Mouse (Mus musculus) CD4-positive, CD25-positive, alpha-beta regulatory T cell, adult 4 months (primary cell): ENCODE results near the gene Zpbp2. TPM values are rescaled to one million over a fixed set of nuclear protein-coding genes. Genes with fewer than 3 reads are reported as not detected.
A peak's percentile ranks its signal among the peaks of the same experiment; 100 is the strongest.
"Not testable (repeated sequence)": the region's sequence is repeated elsewhere in the genome, so short reads cannot be mapped to it uniquely, and the experiment has no call there.

ENCODE experiments used
- ATAC-seq: one replicate; pipeline ENCODE4 v1.8.0; 2017
- polyA plus RNA-seq, 2 experiments: library from polyadenylated mRNA; unstranded; fragments of 100-300 nt; shearing (Covaris generic); gene quantifications; one replicate each; pipeline ENCODE4 v1.2.1; 2017

Gene Zpbp2
- polyA plus RNA-seq, 2 experiments from 2014 or later, result 5.0 to 6.0 TPM

DNA sequence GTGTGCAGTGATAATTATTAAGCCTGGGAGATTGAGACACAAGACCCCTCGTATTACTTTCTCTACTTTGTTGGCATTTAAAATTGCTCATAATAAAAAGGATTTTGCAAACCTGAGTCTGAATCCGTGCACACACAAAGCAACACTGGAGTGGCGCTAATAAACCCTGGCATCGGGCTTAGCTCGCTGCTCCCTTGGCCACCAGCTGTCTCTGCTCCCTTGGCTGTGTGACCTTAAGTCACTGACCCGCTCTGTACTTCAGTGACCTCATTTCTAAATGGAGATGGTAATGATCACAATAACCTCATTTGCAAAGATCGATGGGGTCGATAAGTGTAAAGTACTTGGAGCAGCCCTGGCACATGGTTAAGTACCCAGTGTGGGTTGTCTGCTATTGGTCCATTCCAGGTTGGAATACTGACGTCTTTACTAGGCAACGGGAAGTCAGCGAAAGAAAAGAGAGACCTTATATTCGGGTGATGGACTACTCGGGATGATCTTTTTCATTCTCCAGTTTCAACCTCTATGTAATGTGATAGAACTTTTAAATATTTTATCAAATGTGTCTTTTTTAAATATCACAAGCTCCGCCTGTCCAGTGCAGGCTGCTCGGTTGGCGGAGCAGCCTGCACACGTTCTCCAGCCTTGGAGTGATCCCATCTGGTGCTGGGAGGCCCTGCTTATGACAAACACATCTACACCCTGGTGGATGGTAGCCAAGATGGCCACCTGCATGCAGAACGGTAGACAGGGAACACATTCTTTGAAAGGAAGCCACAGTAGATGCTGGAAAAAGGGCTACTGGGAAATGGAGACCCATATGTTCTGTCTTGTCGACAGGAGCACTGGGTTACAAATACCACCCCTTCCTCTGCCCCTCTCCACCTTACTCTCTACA lies 39.9 kb downstream of the Zpbp2 start:
- ATAC-seq, result no peak

DNA sequence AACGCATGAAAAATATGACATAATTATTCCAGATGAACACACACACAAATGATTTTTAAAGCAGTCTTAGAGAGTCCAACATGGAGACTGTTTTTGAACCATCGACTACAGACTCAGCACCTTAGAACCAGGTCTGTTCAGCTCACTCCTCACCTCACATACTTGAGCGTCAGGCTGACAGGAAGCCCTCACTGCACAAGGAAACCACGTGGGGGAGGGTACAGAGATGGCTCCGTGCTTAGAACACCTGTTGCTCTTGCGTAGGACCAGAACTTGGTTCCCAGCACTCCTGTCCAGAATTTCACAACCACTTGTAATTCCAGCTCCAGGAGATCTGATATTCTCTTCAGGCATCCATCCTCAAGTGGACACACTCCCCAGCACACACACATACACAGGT lies 44.1 kb downstream of the Zpbp2 start:
- peak; percentile 57 for ATAC-seq

DNA sequence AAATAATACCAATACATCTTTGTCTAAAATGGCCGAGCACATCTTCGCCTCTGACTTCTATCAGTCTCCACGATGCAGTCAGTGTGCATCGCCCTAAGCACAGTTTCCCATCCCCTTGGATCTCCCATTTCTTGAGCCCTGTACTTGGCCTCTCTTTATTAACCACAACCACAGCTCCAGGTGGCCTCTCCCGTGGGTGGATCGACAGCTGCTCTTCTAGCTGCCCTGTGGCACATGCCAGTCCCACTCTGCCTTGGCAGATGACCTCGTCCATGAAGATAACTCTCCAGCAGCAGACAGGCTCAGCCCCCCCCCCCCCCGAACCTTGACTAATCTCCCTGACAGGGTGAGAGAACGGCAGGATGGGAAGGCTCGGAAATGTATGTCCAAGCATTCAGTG lies 44.6 kb downstream of the Zpbp2 start:
- ATAC-seq, result no peak

DNA sequence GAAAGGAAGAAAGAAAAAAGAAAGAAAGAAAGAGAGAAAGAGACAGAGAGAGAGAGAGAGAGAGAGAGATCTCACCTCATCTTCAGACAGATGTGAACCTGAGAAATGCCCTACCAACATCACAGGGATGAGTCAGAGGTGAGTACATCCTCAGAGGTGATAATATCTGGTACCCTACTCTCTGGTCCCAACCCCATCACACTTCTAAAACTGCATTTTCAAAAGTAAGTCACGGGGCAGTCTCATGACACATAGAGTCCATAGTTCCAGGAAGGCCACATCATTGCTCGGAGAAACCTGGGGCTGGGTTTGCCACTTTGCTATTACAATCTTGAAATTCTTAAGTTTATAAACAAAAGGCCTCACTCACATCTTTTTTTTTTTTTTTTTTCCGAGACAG lies 45.1 kb downstream of the Zpbp2 start:
- ATAC-seq, result peak; percentile 26

DNA sequence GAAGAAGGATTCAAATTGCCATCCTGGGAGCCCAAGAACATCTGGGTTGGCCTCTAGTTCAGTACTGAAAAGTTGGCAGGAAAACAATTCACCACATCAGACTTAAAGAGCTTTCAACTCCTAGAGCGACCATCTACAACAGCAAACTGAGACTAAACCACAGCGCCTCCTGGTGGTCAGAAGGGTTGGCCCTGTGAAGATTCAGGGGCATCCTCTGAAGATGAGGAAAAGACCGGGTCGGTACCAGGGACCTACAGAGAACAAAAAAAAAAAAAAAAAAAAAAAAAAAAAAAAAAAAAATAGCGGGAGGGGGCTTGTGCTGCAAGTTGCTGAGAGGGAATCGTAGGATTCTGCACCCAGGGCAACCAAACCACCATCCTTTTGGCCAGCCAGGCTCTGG lies 46.5 kb downstream of the Zpbp2 start:
- ATAC-seq, result peak; percentile 91

DNA sequence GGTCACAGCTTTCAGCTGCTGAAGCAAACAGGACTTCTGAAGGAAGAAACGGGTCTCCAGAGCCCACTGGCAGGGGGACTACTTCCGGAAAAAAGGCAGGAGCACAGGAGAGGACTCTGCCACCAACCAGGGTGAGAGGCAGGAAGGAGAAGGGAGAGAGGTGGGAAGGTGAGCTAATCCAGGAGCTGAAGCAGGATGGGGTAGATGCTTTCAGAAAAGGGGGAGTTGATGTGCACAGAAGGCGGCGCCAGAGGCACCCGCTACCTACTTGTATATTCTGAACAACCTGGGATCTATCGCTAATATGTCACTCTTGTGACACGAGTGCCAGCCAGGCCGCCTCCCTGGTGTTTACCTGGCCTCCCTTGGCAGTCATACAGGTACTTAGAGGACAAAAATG lies 47.1 kb downstream of the Zpbp2 start, which contains the start of gene Lrrc3c:
Gene Lrrc3c (plus strand): TSS at position 301 of the 400 bp plus-strand sequence.
- ATAC-seq, result no peak

DNA sequence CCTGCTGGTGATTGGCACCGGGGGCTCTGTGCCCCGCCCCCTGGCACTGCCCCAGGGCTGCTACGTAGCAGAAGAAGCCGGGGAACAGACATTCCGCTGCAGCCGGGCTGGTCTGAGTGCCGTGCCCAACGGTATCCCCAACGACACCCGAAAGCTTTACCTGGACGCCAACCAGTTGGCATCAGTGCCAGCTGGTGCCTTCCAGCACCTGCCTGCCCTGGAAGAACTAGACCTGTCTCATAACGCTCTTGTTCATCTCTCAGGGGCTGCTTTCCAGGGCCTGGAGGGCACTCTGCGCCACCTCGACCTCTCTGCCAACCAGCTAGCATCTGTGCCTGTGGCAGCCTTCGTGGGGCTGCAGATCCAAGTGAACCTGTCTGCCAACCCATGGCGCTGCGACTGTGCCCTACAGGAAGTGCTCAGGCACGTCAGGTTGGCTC lies 48.0 kb downstream of the Zpbp2 start:
- ATAC-seq, result no peak

DNA sequence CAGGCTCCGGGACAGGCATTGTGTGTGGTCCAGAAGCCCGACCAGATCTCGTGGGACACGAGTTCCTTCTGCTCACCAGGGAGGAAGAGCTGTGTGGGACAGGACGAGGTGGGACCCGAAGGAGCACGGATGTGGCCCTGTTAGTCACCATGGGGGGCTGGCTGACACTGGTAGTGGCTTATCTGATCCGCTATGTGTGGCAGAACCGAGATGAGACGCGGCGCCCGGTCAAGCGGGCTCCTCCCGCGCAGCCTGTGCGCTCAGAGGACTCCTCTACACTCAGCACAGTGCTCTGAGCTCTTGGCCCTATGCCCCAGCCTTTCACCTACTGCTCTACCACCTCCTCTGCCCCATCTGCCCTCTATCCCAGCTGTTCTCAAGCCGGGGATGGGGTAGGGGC lies 48.4 kb downstream of the Zpbp2 start:
- no peak for ATAC-seq

DNA sequence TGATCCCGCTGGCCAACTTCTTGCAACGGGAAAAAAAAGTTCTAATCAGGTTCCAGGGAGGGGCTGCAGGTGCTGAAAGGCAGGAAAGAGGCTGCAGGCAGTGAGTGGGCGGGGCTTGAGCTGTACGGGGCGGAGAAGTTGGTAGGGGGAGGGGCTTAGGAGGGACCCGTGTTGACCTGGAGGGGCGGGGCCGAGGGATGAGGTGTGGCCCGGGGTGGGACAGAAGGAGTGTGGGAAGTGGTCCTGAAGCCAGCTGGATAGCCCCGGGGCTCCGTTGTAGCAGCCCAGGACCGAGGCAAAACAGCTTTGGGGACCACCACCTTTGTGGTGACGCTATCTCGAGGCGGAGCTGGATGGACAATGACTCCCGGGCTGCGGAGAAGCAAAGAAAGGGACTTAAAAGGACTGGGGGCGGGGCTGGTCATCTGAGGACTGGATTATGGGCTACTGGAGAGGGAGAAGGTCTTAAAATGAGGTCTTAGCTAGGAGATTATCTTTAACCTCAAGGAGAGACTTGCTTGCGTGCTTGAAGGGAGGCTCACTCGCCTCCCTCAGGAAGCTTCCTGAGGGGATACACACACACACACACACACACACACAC lies 51.3 kb downstream of the Zpbp2 start:
- no peak for ATAC-seq

DNA sequence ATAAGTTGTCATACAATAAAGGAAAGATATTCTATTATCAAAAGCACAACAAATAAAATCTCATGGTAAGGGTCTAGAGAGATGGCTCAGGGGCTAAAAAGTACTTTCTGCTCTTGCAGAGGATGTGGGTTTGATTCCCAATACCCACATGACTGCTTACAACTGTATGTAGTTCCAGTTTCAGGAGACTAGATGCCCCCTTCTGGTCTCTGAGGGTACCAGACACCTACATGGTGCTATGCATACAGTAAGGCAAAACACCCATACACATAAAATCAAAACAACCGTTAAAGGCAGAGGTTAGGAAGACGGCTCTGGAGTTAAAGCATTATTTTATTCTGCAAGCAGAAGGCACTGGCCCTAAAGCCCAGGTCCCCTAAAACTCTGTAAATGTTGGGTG lies 53.1 kb downstream of the Zpbp2 start:
- no peak for ATAC-seq

DNA sequence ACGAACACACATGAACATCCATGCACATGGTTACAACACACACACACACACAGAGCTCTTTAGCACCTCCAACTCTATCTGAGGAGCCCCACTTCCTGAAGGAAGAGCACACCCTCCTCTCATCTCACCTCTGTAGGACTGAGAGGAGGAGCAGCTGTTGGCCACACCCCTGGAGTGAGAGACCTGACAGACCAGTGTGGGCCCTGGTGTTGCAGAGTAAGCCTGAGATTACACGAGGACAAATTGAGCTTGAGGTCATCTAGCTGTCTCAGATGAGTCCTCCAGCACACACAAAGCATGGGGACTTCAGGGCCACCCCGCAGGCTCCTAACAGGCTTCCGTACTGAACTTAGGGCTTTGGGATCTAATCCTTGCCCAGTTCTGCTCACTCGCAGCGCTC lies 54.0 kb downstream of the Zpbp2 start:
- ATAC-seq, result not testable (repeated sequence)

DNA sequence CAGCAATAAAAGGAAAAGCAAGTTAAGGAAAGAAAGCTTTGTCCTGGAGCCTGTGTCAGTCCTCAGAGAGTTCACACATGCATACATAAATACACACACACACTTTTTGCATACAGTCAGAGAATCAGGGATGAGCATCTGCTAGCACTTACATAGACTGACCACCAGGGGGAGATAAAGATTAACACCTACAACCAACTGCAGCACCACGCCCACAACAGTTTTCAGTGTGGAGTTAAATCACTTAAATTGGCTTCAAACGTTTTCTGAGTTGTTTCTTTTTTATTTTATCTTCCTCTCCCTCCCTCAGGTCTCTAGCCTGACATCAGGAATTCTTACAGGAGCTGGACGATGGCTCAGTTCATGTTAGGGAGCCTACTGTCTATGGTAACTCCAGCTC lies 55.9 kb downstream of the Zpbp2 start:
- ATAC-seq, result peak; percentile 76

Other genes starting within 250 kb of the Zpbp2 start
- gene Neurod2, start 221.4 kb upstream of the Zpbp2 start, polyA plus RNA-seq, result not detected
- gene Ppp1r1b, start 202.7 kb upstream of the Zpbp2 start, polyA plus RNA-seq, result not detected
- gene Stard3, start 192.7 kb upstream of the Zpbp2 start, polyA plus RNA-seq, result 10 to 100 TPM; 41.2 to 63.9 TPM
- not detected for gene Tcap, start 167.3 kb upstream of the Zpbp2 start, polyA plus RNA-seq
- not detected for gene Pnmt, start 164.6 kb upstream of the Zpbp2 start, polyA plus RNA-seq
- gene Pgap3, start 150.6 kb upstream of the Zpbp2 start, polyA plus RNA-seq, result 10 to 100 TPM in 1 of 2 experiments, 1 to 10 TPM in 1; 6.7 to 11.6 TPM
- under 1 TPM; 0.07 to 0.23 TPM for gene Erbb2, start 138.6 kb upstream of the Zpbp2 start, polyA plus RNA-seq
- 100 to 1,000 TPM; 150 to 155 TPM for gene Mien1, start 112.1 kb upstream of the Zpbp2 start, polyA plus RNA-seq
- 1 to 10 TPM; 3.6 to 6.2 TPM for gene Grb7, start 104.7 kb upstream of the Zpbp2 start, polyA plus RNA-seq
- gene Ikzf3, start 5.1 kb upstream of the Zpbp2 start, polyA plus RNA-seq, result 10 to 100 TPM; 77.0 to 98.7 TPM
- gene Ormdl3, start 36.3 kb downstream of the Zpbp2 start, polyA plus RNA-seq, result 10 to 100 TPM; 25.9 to 53.6 TPM
- not detected for gene Lrrc3c, start 47.2 kb downstream of the Zpbp2 start, polyA plus RNA-seq
- 1 to 10 TPM; 1.0 to 9.6 TPM for gene Gm12355, start 74.6 kb downstream of the Zpbp2 start, polyA plus RNA-seq
- under 1 TPM in 1 of 2 experiments, not detected in 1; 0.20 TPM for gene Gsdma3, start 75.3 kb downstream of the Zpbp2 start, polyA plus RNA-seq
- not detected for gene Gsdma2, start 95.7 kb downstream of the Zpbp2 start, polyA plus RNA-seq
- under 1 TPM in 1 of 2 experiments, not detected in 1; 0.12 TPM for gene Gsdma, start 113.3 kb downstream of the Zpbp2 start, polyA plus RNA-seq
- gene Psmd3, start 131.5 kb downstream of the Zpbp2 start, polyA plus RNA-seq, result 10 to 100 TPM; 13.8 to 17.5 TPM
- gene Csf3, start 150.2 kb downstream of the Zpbp2 start, polyA plus RNA-seq, result not detected
- 10 to 100 TPM; 27.0 to 37.5 TPM for gene Med24, start 178.3 kb downstream of the Zpbp2 start, polyA plus RNA-seq
- gene Thra, start 189.5 kb downstream of the Zpbp2 start, polyA plus RNA-seq, result 1 to 10 TPM; 4.8 to 5.7 TPM
- gene Nr1d1, start 224.2 kb downstream of the Zpbp2 start, polyA plus RNA-seq, result 10 to 100 TPM in 1 of 2 experiments, 1 to 10 TPM in 1; 4.9 to 12.3 TPM
- 10 to 100 TPM; 22.3 to 24.8 TPM for gene Msl1, start 244.4 kb downstream of the Zpbp2 start, polyA plus RNA-seq